Mouse (Mus musculus): ENCODE results near the gene Gm42906. TPM values are rescaled to one million over a fixed set of nuclear protein-coding genes. Genes with fewer than 3 reads are reported as not detected.

Gm42906 gene
- total and polyA plus RNA-seq, 2 experiments from 2014 or later, result not detected

DNA sequence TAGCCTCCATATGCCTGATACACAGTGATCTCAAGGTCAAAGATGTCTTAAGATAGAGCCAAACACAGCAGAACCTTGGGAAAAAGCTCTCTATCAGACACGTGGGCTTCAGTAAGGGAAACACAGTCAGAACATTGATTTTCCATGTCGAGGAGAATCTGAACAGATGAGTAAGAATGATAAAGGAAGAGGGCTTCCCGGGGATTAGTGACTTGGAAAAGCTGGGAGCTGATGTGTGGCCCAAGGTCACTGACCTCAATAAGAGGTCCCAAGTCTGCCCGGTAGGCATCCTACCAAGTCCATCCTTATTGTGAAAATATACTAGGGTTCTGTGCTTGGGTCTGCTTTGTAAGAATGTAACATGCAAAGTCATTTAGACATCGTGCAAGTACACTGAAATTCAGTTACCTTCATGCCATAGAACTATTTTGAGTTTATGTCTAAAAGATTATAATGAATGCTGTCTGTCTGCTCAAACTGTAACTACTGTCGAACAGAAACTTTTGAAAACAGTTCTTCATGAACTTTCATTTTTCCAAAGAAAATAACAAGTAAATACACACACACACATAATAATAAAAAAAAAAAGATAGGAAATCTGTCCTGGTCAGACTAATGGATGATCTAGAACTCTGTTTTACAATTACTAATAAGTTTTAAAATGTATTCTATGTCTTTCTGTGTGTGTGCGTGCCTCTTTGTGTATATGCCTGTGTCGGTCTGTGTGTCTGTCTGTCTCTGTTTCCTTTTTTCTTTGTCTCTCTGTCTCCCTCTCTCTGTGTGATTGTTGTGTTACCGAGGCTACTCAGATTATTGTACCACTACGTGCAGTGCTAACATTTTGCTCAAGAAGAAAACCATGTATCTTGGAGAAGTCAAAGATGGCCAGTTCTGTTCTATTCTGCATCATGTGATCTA lies 322.6 kb downstream of the Gm42906 start:
- no peaks in the 10 kb centered on the region for H3K27me3 ChIP-seq (ENCODE audit: insufficient read depth, low read length)
- H3K27ac ChIP-seq (ENCODE audit: low read depth, low read length), result no peak overlapping the region
- H3K9ac ChIP-seq, result no peak overlapping the region
- 81% methylated on average over 10 of the region's 10 CpGs for WGBS
- DNase-seq (no peak), ATAC-seq (no peak)
- no peak for TF ChIP-seq CTCF (IDR thresholded peaks at IDR 0.05; ENCODE audit: low read depth)
- no peaks in the 10 kb centered on the region for H3K36me3 ChIP-seq (ENCODE audit: insufficient read depth)
- H3K4me2 ChIP-seq (ENCODE audit: low read depth), result no peak overlapping the region
- H3K9me3 ChIP-seq (ENCODE audit: low read length), result no peaks in the 10 kb centered on the region
- H3K4me3 ChIP-seq (ENCODE audit: low read depth, low read length), result no peak overlapping the region
- no peaks in the 10 kb centered on the region for H3K4me1 ChIP-seq (ENCODE audit: insufficient read depth)

DNA sequence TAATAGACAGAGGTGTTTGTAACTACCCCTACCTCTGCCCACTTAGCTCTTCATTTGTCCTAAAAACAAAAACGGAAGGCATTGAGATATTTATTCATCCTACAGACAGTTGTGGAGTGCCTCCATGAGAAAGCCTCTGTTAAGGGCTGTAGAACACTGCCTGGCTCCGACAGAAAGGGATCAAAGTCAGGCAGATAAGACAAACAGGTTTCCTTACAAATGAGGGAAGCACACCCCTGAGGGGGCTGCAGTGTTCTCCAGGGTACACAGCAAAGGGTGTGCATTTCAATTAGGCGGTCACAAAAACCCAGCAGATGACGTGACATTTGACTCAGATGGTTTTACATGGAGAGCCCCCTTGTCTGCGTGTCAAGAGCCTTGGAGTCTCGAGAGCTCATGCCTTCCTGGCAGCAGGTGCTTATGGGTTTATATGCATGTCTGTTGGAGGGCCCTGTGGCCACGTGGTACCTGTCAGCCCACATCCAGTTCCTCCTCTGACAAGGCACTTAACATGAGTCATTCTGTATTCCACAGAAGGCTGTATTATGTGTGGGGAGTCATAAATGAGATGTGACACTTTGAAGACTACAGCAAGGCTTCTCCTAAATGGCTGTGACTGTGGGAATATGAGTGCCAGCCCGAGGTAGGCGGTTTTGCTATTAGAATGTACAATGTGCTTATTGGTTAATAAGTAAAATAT lies 323.5 kb downstream of the Gm42906 start:
- peak; percentile 66 for ATAC-seq
- H3K9me3 ChIP-seq (ENCODE audit: low read length), result no peaks in the 10 kb centered on the region

GRCm38 (mm10) chr5:151103284-151103683 lies 324.7 kb downstream of the Gm42906 start:
- Histone ChIP-seq H3K27me3 (ENCODE audit: insufficient read depth, low read length) (no peaks in the 10 kb centered on the region), H3K27ac (ENCODE audit: low read depth, low read length) (no peak overlapping the region), H3K4me1 (ENCODE audit: insufficient read depth) (no peaks in the 10 kb centered on the region), H3K9ac (no peak overlapping the region), H3K36me3 (ENCODE audit: insufficient read depth) (no peaks in the 10 kb centered on the region), H3K9me3 (ENCODE audit: low read length) (no peaks in the 10 kb centered on the region), H3K4me3 (ENCODE audit: low read depth, low read length) (no peak overlapping the region), H3K4me2 (ENCODE audit: low read depth) (no peak overlapping the region)
- no peak for DNase-seq
- no peak for ATAC-seq
- no peak for TF ChIP-seq CTCF (IDR thresholded peaks at IDR 0.05; ENCODE audit: low read depth)
- WGBS, result 79% methylated on average over 4 of the region's 4 CpGs

More for the DNA sequence above, 323.5 kb downstream of the Gm42906 start:
- H3K4me1 ChIP-seq (ENCODE audit: insufficient read depth), result no peaks in the 10 kb centered on the region
- WGBS, result 55% methylated on average over 9 of the region's 9 CpGs
- H3K27me3 ChIP-seq (ENCODE audit: insufficient read depth, low read length), result no peaks in the 10 kb centered on the region
- no peak overlapping the region for H3K27ac ChIP-seq (ENCODE audit: low read depth, low read length)
- H3K9ac ChIP-seq, result no peak overlapping the region
- no peak for DNase-seq
- H3K4me2 ChIP-seq (ENCODE audit: low read depth), result no peak overlapping the region
- TF ChIP-seq CTCF (IDR thresholded peaks at IDR 0.05; ENCODE audit: low read depth), result no peak
- H3K4me3 ChIP-seq (ENCODE audit: low read depth, low read length), result no peak overlapping the region
- no peaks in the 10 kb centered on the region for H3K36me3 ChIP-seq (ENCODE audit: insufficient read depth)

DNA sequence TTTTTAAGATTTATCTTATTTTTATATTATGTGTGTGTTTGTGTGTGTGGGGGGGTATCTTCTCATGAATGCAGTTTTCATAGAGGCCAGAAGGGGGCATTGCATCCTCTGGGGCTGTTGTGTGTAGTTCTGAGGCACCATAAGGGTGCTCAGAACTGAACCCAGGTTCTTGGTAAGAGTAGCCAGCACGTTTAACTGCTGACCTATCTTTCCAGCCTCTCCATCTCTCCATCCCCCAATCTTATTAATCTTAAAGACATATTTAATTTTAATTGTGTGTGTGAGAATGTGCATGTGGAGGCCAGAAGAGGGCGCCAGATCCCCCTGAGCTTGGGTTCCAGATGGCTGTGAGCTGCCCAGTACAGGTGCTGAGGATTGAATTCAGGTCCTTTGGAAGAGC lies 325.7 kb downstream of the Gm42906 start:
- ATAC-seq, result no peak

DNA sequence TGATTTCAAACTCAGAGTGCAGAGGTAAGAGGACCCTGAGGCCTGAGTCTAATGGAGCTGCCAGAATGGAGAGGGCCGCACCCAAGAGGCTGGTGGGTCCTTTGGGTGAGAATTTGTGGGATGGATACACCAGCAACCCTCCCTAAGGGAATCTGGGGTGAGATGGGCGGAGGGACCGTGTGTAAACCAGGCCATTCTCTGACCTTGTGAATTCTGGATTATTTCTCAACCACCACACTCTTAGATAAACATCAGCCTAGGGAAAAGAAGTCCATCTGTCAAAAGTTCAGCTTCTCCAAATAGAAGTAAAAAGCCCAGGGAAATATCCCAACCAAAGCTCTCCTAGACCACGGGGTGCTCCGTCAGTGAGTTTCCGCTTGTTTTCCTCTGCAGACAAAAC lies 332.0 kb downstream of the Gm42906 start:
- Histone ChIP-seq H3K27me3 (ENCODE audit: insufficient read depth, low read length) (no peaks in the 10 kb centered on the region), H3K9me3 (ENCODE audit: low read length) (no peaks in the 10 kb centered on the region), H3K4me3 (ENCODE audit: low read depth, low read length) (no peak overlapping the region), H3K4me2 (ENCODE audit: low read depth) (no peak overlapping the region), H3K36me3 (ENCODE audit: insufficient read depth) (no peaks in the 10 kb centered on the region), H3K27ac (ENCODE audit: low read depth, low read length) (no peak overlapping the region), H3K9ac (no peak overlapping the region), H3K4me1 (ENCODE audit: insufficient read depth) (no peaks in the 10 kb centered on the region)
- WGBS, result 89% methylated on average over 6 of the region's 6 CpGs
- DNase-seq, result no peak
- TF ChIP-seq CTCF (IDR thresholded peaks at IDR 0.05; ENCODE audit: low read depth), result no peak
- ATAC-seq, result no peak

More for the DNA sequence above, 325.7 kb downstream of the Gm42906 start:
- Histone ChIP-seq H3K27ac (ENCODE audit: low read depth, low read length) (no peak overlapping the region), H3K4me2 (ENCODE audit: low read depth) (no peak overlapping the region), H3K4me1 (ENCODE audit: insufficient read depth) (no peaks in the 10 kb centered on the region), H3K36me3 (ENCODE audit: insufficient read depth) (no peaks in the 10 kb centered on the region), H3K27me3 (ENCODE audit: insufficient read depth, low read length) (no peaks in the 10 kb centered on the region), H3K4me3 (ENCODE audit: low read depth, low read length) (no peak overlapping the region), H3K9ac (no peak overlapping the region), H3K9me3 (ENCODE audit: low read length) (no peaks in the 10 kb centered on the region)
- 0 out of 2 replicates have a peak, but pooled peaks have one; percentile 1 for TF ChIP-seq CTCF (IDR thresholded peaks at IDR 0.05; ENCODE audit: low read depth)
- WGBS, result 64% methylated on average over 2 of the region's 2 CpGs
- DNase-seq, result no peak

DNA sequence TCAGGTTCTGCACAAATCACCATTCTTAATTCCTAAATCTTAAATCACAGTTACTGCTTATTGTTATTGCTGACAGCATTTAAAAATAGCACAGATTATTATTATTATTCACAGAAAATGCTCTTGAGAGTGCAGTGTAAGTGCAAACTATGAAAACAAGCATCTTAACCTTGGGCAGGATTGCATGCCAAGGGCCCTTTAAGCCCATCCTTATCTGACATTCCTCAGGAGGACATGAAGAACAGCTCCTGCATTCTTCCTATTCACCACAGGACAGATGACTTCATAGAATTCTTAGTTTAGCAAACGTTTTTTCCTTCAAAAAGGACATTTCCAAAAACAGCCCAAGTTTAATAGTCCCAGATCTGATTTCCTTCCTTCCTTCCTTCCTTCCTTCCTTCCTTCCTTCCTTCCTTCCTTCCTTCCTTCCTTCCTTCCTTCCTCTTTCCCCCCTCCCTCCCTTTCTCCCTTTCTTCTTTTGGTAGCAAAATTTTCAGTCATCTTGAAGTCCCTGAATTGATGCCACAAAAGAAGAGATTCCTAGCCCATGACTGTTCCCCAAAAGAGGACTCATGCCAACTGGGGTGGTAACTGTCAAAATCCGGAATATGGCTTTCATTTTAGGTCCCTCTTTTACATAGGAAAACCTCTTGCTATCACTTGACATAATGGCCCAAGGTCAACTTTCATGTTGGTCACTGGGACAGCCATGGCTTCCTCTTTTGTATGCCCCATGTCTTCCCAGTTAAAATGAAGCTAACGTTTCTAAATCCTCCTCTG lies 334.9 kb downstream of the Gm42906 start:
- WGBS, result 66% methylated on average over 3 of the region's 3 CpGs
- H3K36me3 ChIP-seq (ENCODE audit: insufficient read depth), result no peaks in the 10 kb centered on the region
- no peaks in the 10 kb centered on the region for H3K9me3 ChIP-seq (ENCODE audit: low read length)
- H3K27ac ChIP-seq (ENCODE audit: low read depth, low read length), result no peak overlapping the region
- no peak overlapping the region for H3K4me2 ChIP-seq (ENCODE audit: low read depth)
- H3K9ac ChIP-seq, result no peak overlapping the region
- ATAC-seq, result no peak
- H3K4me3 ChIP-seq (ENCODE audit: low read depth, low read length), result no peak overlapping the region
- H3K4me1 ChIP-seq (ENCODE audit: insufficient read depth), result no peaks in the 10 kb centered on the region
- no peak for TF ChIP-seq CTCF (IDR thresholded peaks at IDR 0.05; ENCODE audit: low read depth)
- no peak for DNase-seq
- H3K27me3 ChIP-seq (ENCODE audit: insufficient read depth, low read length), result no peaks in the 10 kb centered on the region
